8 mouse cellular contexts compared by ENCODE assay signal in the genomic region with DNA sequence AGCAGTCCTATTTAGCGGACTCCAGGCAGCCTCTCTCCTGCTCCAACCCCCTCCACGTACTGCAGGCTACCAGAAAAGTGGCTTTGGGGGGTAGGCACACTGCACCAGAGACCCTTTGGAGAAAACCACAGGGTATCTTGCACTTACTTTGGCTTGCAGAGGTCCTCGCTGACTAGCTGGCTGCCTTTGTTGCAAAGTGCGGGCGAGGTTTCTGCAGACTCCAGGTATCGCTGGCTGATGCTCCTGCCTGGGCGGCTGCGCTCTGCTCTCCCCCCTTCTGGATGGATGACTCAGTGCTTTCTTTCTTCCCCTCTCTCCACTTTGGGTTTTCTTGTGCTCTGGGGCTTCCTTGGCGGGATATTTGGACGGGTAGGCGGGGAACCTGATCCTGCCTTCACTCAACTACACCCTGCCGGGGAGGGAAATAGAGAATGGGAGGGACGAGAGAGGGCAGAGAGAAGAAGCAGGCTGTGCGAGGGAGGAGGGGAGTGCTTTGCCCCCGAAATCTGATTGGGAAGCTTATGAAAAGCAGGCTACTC. TPM values are rescaled to one million over a fixed set of nuclear protein-coding genes. Genes with fewer than 3 reads are reported as not detected.
DNase-seq lines count a peak whose midpoint lies in the region; ATAC-seq lines count a peak whose summit lies in the region.

A gene (minus strand): TSS at position 474 of the 539 bp plus-strand sequence.

- peaks cover 6% of the 10 kb centered on the region for H3K36me3 ChIP-seq in embryonic facial prominence, embryonic 11.5 days (replicated peaks; ENCODE audit: control insufficient read depth, insufficient read depth, low read depth, low read length)
- no peaks in the 10 kb centered on the region for H3K36me3 ChIP-seq in heart, embryonic 15.5 days
- H3K36me3 ChIP-seq in midbrain, embryonic 12.5 days: no peaks in the 10 kb centered on the region

- H3K9ac ChIP-seq in embryonic facial prominence, embryonic 11.5 days (replicated peaks; ENCODE audit: low read length): peak within 1 kb of the TSS; percentile 92
- H3K9ac ChIP-seq in heart, embryonic 15.5 days: peak within 1 kb of the TSS; percentile 67
- peak within 1 kb of the TSS; percentile 69 for H3K9ac ChIP-seq in midbrain, embryonic 12.5 days (replicated peaks)

- peak; percentile 88 for ATAC-seq in embryonic facial prominence, embryonic 11.5 days (replicated peaks; ENCODE audit: insufficient number of reproducible peaks, low FRiP score, low TSS enrichment, low read depth)
- ATAC-seq in heart, embryonic 15.5 days (replicated peaks; ENCODE audit: insufficient number of reproducible peaks, insufficient read depth, low FRiP score, low read depth): peak; percentile 80
- peak; percentile 80 for ATAC-seq in midbrain, embryonic 12.5 days (ENCODE audit: low FRiP score, low read depth)

- H3K4me1 ChIP-seq in embryonic facial prominence, embryonic 11.5 days (ENCODE audit: control insufficient read depth, insufficient read depth, low read length): no peaks in the 10 kb centered on the region; the same call in 1 of the 2 replicates
- peaks cover 9% of the 10 kb centered on the region; the same call in 1 of the 2 replicates for H3K4me1 ChIP-seq in heart, embryonic 15.5 days (replicated peaks)
- H3K4me1 ChIP-seq in midbrain, embryonic 12.5 days: peaks cover 22% of the 10 kb centered on the region

- H3K4me3 ChIP-seq in embryonic facial prominence, embryonic 11.5 days (ENCODE audit: low read depth, low read length): peak within 1 kb of the TSS; percentile 71
- peak within 1 kb of the TSS; percentile 63 for H3K4me3 ChIP-seq in heart, embryonic 15.5 days
- H3K4me3 ChIP-seq in midbrain, embryonic 12.5 days: peak within 1 kb of the TSS; percentile 52

- DNase-seq in Muller cell, postnatal 12 days (ENCODE audit: inconsistent ontology term): peak; percentile 70
- peak; percentile 39 for DNase-seq in adrenal gland, postnatal 10 days
- peak; percentile 85 for DNase-seq in embryonic facial prominence, embryonic 11.5 days (ENCODE audit: low spot score)
- DNase-seq in layer of hippocampus, postnatal 25 days (ENCODE audit: extremely low spot score in 1 of 2, low spot score in 1 of 2): peak; percentile 38 to 57
- peak; percentile 43 for DNase-seq in testis, postnatal 10 days (ENCODE audit: low spot score)
- DNase-seq in lung, adult 18-20 months: no peak

- H3K9me3 ChIP-seq in embryonic facial prominence, embryonic 11.5 days (replicated peaks; ENCODE audit: control insufficient read depth, low read length): no peaks in the 10 kb centered on the region
- H3K9me3 ChIP-seq in heart, embryonic 15.5 days (replicated peaks): no peaks in the 10 kb centered on the region
- H3K9me3 ChIP-seq in midbrain, embryonic 12.5 days: no peaks in the 10 kb centered on the region

- peak within 1 kb of the TSS; percentile 95 for H3K27ac ChIP-seq in embryonic facial prominence, embryonic 11.5 days (replicated peaks; ENCODE audit: low read depth, low read length)
- H3K27ac ChIP-seq in heart, embryonic 15.5 days: peak within 1 kb of the TSS; percentile 80
- H3K27ac ChIP-seq in midbrain, embryonic 12.5 days (replicated peaks): peak within 1 kb of the TSS; percentile 75

- H3K4me2 ChIP-seq in embryonic facial prominence, embryonic 11.5 days (ENCODE audit: low read depth, low read length): peak within 1 kb of the TSS; percentile 71
- H3K4me2 ChIP-seq in heart, embryonic 15.5 days: peak within 1 kb of the TSS; percentile 84
- H3K4me2 ChIP-seq in midbrain, embryonic 12.5 days (replicated peaks): peak within 1 kb of the TSS; percentile 74

- under 1% methylated on average over 15 of the region's 15 CpGs for WGBS in embryonic facial prominence, embryonic 11.5 days
- 1% methylated on average over 15 of the region's 15 CpGs for WGBS in heart, embryonic 15.5 days
- WGBS in midbrain, embryonic 12.5 days: under 1% methylated on average over 15 of the region's 15 CpGs

- H3K27me3 ChIP-seq in embryonic facial prominence, embryonic 11.5 days (ENCODE audit: control insufficient read depth, insufficient read depth, low read length): no peaks in the 10 kb centered on the region
- no peaks in the 10 kb centered on the region for H3K27me3 ChIP-seq in heart, embryonic 15.5 days
- peaks cover 22% of the 10 kb centered on the region for H3K27me3 ChIP-seq in midbrain, embryonic 12.5 days

RNA-seq across cellular contexts. Expression of the gene that starts here (rescaled TPM):
- 10 to 100 TPM; 59.9 to 65.6 TPM for total RNA-seq in adrenal gland, postnatal 10 days (2021)
- polyA plus RNA-seq in embryonic facial prominence, embryonic 11.5 days (2014; fragmentation: Nextera tagmentation; extraction: Ambion mirVana): 499 and 596 TPM in 2 replicates
- 354 and 357 TPM in 2 replicates for polyA plus RNA-seq in heart, embryonic 15.5 days (2015; fragmentation: Nextera tagmentation; extraction: Ambion mirVana)
- 100 to 1,000 TPM; 253 to 267 TPM for total RNA-seq in layer of hippocampus, postnatal 25 days (2021)
- polyA plus RNA-seq in midbrain, embryonic 12.5 days (2016; fragmentation: Nextera tagmentation; extraction: Ambion mirVana): 317 and 363 TPM in 2 replicates

Comparison
In these comparisons a context has a peak if more than half of its experiments do, and no peak if none do; other contexts are left out.
1. DNase-seq: peak in Muller cell, postnatal 12 days (single experiment), adrenal gland, postnatal 10 days (single experiment), embryonic facial prominence, embryonic 11.5 days (single experiment), layer of hippocampus, postnatal 25 days (2 of 2) and testis, postnatal 10 days (single experiment); none in lung, adult 18-20 months (0 of 2).
2. Peak in every context shown above with its lines, with median percentiles within 50 percentile points of each other: ATAC-seq, H3K27ac ChIP-seq, H3K4me2 ChIP-seq, H3K4me3 ChIP-seq and H3K9ac ChIP-seq.